Mouse (Mus musculus) cerebellum, postnatal 25 days (tissue): ENCODE measurements around the gene Supt6.

ENCODE experiments used
- DNase-seq, 2 experiments: peaks; one replicate each; pipeline ENCODE4 v3.0.0; 2021; ENCODE audit warnings: mixed read lengths in 2 of 2

Gene Supt6

GRCm38 (mm10) chr11:78182450-78182849 lies 63.3 kb downstream of the Supt6 start:
- no peak for DNase-seq

- no peak for DNase-seq
Measured at GRCm38 (mm10) chr11:78181830-78182357, 63.9 kb downstream of the Supt6 start.

- DNase-seq: no peak
Measured at GRCm38 (mm10) chr11:78180081-78180761, 65.6 kb downstream of the Supt6 start.

DNA sequence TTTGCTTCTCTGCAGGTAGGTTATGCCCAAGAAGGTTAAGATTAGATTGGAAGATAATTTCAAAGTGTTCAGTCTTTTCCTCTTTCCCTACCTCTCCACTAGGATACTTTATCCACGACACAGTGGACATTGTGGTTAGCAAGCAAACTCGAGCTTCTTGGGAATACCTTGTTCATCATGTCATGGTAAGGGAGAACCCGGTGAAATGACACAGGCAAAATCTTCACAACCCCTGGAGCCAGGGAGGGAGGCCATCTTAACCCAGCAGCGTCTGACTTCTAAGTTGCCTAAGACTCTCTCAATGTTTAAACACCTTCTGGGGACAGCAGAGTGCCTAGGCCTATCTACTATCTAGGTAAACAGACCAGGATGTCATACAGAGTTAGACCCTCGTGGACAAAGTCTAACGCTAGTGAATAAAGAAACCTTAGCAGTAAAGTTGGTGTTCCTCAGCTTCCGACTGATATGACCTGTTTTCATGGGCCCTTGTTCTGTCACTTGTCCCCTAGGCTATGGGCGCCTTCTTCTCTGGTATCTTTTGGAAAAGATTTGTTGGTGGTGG lies 66.3 kb downstream of the Supt6 start:
- DNase-seq: no peak

DNA sequence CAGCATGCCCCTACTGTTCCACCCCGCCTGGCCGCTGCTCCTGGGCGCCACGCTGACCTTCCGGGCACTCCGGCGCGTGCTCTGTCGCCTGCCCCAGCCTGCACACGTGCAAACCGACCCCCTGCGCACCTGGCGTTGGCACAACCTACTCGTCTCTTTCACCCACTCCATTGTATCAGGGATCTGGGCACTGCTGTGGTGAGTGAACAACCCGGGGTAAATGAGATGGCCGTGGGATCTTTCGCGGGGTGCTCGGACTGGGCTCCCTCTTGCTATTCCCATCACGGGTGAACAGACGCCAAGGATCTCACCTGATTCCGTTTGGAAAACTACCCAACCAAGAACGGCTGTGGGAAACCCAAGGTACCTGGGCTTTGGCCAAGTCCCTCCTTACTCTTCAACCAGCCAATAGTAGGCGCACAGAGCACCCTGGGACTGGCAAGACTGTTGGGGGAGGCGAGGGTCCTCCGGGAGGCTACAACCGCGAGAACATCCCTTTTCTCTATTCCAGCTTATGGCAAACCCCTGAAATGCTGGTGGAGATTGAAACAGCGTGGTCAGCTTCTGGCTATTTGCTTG lies 66.8 kb downstream of the Supt6 start:
- peak; percentile 59 to 70 for DNase-seq

DNA sequence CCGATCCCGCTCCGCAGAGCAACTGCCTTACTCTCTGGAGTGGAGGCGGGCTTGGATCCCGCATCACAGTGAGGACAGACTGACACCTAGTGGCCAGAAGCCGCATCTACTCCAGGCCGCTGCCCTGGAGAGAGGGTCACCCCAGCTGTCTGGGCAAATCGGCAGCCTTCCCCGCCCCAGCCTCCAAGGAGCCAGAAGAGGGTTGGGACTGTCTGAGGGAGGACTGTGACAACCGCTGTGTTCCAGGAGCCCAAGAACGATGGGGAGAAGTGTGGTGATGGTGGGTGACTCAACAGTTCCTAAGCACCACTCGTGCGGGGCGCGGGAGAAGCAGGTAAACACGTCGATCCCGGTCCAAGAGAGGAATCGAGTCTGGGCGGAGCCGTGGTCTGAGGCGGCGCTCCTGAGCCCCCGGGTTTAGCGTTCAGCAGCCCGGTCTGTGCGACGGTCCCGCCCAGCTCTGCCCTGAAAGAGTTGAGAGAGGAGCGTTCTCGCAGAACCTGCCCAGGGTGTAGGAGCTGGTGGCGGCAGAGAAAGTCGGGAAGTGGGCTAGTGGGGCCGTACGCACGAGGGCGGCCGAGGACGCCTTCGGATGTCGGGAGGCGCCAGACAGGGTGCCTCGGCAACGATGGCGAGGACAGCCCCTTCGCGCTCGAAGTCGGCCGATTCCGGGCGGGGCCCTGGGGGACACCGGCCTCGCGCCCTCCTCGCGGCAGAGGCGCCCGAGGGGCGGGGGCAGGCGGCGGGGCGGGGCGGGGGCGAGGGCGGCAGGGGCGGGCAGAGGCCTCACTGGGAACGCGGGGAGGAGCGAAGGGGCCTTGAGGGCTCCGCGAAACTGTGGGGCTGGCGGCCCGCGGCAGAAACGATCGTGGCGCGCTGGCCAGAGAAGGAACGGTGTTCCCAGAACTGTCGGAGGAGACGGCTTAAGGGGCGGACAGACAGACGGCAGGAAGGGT lies 67.6 kb downstream of the Supt6 start:
- DNase-seq: peak; percentile 93 to 94

DNA sequence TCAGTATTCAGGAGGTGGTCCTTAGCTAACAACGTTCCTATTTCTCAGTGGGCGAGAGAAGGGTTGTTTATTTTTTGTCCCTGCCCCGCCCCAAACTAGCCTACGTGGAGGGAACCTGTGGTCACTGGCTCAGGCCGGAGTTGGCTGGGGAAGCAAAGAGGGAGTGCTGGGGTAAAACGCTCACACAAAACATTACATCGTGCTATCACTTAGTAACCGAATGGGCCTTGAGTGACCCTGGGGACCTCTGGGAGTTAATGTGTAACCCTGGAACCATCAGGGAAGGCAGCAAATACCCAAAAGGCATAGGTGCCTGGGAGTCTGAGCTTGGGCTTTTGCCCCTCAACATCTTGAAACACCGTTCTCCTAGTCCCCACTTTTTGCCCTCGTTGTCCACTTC lies 68.3 kb downstream of the Supt6 start:
- DNase-seq: no peak

DNA sequence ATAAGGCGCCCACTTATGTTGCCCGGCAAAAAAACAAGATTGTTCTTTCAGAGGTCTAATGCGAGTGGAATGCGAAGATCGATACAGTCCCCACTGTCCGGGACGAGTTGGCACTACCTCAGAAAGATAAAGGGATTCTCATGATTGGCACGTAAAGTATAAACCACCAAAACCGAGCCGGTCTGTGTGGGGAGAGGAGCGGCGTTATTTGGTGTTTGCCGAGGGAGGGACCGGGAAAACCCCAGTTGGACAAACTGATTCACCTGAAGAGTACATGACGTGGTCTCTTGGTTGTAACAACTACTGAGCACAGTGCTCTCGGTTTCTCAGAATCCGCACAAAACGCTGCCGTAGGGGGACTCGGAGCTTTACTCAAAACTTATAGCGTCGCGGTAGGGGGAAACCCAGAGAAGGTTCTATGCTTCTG lies 68.9 kb downstream of the Supt6 start:
- no peak for DNase-seq

GRCm38 (mm10) chr11:78176402-78176862 lies 69.4 kb downstream of the Supt6 start, which contains the start of the genes Nek8 and Tlcd1:
Gene Nek8 (minus strand): TSS chr11:78176675.
Gene Tlcd1 (plus strand): TSS chr11:78176711.
- peak; percentile 77 to 86 for DNase-seq

DNA sequence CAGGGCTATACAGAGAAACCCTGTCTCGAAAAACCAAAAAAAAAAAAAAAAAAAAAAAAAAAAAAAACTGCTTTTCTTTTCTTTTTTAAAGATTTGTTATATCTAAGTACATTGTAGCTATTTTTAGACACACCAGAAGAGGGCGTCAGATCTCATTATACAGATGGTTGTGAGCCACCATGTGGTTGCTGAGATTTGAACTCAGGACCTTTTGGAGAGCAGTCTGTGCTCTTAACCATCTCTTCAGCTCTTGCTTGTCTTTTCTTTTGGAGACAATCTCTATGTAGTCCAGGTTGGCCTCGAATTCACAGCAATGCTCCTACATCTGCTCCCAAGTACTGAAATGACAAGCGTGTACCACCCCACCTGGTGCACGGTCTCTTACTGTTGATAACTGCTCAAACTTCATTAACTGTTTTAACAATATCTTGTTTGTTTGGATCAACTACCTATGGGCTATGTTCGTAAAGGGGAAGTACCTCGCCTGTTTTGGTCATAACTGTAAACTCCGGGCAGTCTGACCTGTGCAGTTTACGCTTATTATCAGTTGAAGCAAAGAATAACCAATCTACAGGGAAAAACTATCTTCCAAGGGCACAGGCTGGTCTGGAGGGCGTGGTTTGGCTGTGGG lies 69.9 kb downstream of the Supt6 start:
- DNase-seq: no peak

GRCm38 (mm10) chr11:78174506-78174905 lies 71.3 kb downstream of the Supt6 start:
- no peak for DNase-seq

GRCm38 (mm10) chr11:78172748-78173383 lies 72.9 kb downstream of the Supt6 start:
- no peak for DNase-seq

GRCm38 (mm10) chr11:78172034-78172747 lies 73.6 kb downstream of the Supt6 start:
- DNase-seq: no peak

DNA sequence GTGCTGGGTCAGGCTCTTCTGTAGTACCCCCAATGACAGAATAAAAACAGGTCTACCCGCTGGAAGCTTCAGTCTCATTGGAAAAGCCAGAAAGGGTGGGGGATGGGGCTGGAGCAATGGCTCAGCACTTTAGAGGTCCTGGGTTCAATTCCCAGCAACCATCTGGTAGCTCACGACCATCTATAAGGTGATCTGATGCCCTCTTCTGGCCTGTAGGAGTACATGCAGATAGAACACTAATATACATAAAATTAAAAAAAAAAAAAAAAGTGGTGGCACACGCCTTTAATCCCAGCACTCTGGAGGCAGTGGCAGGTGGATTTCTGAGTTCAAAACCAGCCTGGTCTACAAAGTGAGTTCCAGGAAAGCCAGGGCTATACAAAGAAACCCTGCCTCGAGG lies 74.5 kb downstream of the Supt6 start:
- no peak for DNase-seq

GRCm38 (mm10) chr11:78170306-78170705 lies 75.5 kb downstream of the Supt6 start:
- no peak for DNase-seq

DNA sequence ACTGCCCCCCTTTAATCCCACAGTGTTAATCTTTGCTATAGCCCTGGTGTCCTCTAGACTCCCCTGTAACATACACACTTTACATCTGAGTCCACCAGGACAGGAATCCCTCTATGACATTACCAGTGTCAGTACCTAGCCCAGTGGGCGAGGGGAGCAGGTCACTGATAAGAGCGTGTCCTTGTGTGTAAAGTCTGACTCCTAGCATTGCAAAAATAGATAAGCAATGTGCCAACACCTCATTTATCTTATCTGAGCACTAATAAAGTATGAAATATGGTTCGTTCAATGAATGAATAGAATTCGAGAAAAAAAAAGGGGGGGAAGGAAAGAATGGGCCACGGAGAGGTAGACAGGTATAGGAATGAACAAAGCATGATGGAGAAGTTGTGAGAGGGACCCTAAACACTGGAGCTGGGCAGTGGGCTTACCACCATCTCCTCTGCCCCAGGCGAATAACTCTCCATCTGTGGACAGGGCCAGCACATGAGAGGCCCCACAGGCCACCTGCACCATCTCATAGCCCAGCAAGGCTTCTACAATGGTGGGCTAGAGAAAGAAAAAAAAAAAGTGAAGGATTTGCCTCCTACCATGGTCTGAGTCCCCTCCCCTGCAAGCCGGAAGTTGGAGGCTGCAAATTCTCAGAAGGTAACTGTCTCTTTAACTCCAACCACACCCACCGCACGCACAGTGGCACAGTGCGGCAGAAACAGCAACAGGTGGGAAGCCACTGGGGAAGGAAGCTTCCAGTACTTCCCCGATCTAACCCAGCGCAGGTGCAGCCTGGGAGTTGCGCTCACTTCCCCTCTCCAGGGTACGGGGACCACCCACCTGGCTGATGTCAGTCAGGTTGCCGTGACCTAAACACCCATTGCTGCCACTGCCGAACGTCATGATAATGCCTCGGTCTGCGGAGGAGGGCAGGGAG lies 77.0 kb downstream of the Supt6 start:
- DNase-seq: no peak

- DNase-seq: no peak
Measured at GRCm38 (mm10) chr11:78167257-78167959, 78.4 kb downstream of the Supt6 start.

DNA sequence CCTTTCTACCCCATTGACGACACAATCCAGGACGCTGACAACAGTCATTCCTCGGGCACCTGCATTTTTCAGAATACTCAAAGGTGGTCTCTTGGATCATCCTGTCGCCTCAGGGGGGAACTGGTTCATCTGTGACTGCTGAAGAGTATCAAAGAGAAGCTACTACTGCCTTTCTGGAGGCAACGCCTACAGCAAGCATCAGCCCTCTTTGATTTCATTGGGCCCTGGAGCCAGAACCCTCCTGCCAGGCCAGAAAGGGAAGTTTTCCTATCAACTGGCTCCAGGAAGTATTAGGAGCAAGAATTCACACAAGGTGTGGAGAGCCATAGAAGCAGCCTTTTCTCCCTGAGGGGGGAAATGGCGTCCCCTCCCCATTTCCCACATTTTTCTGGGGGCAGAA lies 79.1 kb downstream of the Supt6 start:
- no peak for DNase-seq

DNA sequence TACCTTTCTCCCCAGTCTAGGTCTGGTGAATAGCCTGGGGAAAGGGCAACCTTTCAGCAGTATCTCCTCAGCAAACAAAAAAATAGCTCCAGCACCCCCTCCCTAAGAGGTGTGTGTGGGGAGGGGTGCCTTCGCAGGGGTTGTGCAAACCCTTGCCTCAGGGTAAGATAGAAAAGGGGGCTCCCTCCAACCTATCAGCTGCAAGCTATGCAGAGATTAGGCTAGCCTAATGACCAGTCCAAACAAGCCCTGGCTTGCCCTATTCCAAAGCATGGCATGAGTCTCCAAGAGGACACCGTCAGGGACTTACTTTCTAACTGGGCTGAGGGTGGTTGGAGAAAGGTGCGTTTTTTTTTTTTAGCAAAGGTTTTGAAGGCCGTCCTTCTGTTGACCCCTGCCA lies 79.6 kb downstream of the Supt6 start:
- no peak for DNase-seq
